Mouse (Mus musculus): ENCODE measurements around the gene Trappc2.

Trappc2 gene

DNA sequence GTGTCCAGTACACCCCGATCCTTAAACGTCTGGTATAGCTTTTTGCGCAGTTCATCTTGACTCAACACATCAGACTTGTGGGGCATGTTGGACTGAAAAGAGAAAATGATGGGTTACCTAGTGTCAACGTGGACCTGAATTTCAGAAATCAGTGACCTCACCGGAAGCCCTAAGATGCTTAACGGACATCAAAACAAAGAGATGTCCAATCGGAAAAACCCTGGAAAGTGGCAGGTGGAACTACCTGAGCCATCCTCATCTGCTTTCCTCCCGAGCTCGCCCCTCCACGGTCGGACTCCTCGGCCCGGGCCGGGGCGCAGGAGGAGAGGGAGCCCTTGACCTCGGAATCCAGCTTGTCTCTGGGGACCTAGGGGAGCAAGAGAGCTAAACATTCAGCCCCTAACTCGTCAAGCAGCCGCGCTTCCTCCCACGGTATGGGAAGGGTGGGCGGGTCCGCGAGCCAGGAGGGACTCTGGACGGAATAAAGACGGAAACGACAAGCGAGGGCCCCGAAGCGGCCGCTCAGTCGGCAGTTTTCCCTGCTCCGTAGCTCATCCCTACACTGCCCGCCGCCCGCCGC, at the start of gene Trappc2:
Trappc2 (plus strand) TSS at position 539 of the 580 bp plus-strand sequence.
- peak in 1 of 2 experiments; percentile 22 for DNase-seq (ENCODE audit: low spot score in 2 of 2)

DNA sequence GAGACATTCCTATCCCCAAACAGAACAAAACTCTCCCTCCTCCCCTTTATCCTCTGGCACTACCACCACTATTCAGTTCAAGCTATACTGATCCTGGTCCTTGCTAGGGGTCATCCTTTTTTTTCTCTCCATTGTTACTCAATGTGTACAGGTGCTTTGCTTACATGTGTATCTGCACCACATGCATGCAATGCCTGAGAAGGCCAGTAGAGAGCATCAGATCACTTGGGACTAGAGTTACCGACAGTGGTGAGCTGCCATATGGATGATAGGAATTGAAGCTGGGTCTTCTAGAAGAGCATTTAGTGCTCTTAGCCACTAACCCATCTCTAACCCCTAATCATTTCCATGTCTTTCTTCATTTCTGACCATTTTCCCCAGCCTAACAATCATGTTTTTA, 46.6 kb upstream of the Trappc2 start:
- DNase-seq (ENCODE audit: low spot score in 2 of 2): peak in 1 of 2 experiments; percentile 3

DNA sequence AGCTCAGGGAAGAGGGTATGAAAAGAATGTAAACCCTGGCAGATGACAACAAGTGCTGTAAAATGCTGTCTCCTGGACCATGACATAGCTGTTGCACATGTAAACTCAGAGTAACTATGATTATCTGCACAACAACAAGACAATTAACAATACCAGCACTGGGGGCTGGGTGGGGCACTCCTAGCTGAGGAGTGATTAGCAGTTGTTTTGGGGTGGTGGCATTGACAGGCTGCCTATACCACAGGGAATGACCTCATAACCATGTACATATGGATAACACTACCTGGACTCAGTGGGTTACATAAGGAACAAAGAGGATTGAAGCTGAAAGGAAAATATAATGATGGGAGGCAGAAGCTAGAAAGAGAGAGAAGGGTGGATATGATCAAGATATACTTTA, 32.5 kb upstream of the Trappc2 start:
- no peak for DNase-seq (ENCODE audit: low spot score in 2 of 2)

DNA sequence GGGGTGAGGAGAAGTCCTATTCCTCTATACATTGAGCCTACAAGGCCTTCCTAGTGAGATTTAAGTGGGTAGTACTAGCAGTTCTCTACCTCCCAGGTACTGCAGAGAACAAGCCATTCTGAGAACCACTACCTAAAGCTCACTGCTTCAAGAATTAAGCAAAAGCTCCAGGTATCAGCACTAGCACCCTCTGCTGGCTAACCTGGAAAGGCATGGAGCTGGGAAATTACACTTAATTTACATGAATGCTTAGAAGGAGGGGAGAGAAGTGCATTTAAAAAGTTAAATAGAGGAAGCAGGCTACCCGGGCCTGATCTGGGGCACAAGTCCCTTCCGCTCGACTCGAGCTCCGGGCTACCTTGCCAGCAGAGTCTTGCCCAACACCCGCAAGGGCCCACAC, 24.2 kb upstream of the Trappc2 start:
- peak in 1 of 2 experiments; percentile 18 for DNase-seq (ENCODE audit: low spot score in 2 of 2)

DNA sequence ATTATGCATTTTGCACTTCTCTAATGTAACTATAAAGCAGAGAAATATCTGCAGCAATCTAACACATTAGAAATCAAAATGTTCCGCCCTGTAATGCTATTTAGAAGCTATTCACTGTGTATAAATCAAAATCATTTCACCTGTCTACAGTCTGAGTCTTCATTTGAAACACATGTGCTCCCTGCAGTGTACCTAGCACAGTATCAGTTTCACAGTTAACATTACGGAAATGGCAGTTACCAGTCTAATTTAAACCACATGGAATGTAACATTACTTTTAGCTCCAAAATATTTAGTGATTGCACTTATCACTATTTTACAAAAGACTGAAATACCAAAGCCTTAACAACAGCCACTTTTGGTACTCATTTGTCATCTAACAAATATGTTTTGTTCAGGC, 5.6 kb upstream of the Trappc2 start:
- no peak for DNase-seq (ENCODE audit: low spot score in 2 of 2)

DNA sequence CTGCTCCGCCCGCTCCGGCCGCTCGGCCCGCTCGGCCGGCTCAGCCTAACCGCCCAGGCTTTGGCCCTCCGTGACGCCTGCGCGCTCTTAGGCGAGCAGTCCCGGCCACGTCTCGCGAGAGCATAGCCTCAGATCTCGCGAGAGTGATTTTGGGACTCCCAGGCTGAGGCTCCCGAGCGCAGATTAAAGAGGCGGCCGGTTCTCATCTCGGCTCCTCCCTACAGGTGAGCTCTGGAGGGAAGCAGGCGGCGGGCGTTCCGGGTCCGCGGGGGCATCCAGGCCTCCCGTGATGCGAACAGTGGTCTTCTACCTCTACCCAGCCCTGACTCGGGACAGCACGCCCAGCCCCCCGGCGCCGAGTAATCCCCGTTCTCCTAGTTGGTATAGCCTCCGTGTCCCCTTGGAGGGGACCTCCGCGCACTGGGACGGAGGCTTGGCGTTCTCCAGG, 266 bp downstream of the Trappc2 start, which contains the start of gene Ofd1:
Ofd1 (minus strand) TSS at position 89 of the 448 bp plus-strand sequence.
- peak; percentile 81 to 82 for DNase-seq (ENCODE audit: low spot score in 2 of 2)

DNA sequence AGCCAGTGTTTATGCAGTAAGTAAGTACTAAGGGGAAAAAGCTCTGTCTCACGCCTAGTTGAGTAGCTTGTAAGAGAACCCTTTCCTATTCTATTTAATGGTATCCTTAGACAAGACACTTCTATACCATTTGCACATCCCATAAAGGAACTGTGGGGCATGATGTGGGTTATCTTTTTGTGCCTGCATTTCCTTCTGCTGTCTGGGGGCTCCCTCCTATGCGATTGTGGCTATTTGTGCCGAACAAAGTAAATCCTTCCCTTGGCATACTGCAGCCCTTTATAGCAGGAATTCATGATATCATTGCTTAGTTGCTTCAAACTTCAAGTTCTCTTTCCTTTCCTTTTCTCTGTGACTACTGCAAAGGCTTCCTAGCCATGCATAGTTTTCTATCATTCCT, 4.2 kb downstream of the Trappc2 start:
- no peak for DNase-seq (ENCODE audit: low spot score in 2 of 2)

DNA sequence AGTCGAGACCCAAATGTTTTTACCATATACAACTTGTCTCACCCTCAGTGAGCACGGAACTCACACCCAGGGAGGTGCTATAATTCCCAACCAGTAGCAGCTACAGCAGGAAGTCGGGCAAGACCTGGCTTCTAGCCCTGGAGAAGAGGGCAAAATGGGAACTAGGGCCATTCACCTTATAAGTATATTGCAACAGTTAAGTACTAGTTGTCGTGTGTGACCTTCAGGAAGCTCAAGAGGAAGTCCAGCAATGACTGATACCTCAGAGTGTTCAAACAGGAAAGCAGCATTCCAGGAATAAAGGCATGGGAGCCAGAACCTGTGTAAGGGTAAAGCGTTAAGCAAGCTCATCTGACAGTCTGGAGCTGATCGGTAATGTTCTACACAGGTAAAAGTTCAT, 13.2 kb downstream of the Trappc2 start:
- no peak for DNase-seq (ENCODE audit: low spot score in 2 of 2)

DNA sequence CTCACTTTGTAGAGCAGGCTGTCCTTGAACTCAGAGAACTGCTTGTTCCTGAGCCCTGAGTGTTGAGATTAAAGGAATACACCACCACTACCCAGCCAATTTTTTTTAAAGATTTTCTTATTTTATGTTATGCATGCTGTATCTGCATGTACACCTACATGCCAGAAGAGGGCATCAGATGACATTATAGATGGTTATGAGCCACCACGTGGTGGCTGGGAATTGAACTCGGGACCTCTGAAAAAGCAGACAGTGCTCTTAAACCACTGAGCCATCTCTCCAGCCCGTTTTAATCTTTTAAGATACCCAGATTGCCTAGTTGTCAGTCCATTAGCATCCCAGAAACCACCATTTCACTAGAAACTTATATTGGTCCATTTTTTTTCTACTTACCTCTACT, 14.0 kb downstream of the Trappc2 start:
- no peak for DNase-seq (ENCODE audit: low spot score in 2 of 2)

DNA sequence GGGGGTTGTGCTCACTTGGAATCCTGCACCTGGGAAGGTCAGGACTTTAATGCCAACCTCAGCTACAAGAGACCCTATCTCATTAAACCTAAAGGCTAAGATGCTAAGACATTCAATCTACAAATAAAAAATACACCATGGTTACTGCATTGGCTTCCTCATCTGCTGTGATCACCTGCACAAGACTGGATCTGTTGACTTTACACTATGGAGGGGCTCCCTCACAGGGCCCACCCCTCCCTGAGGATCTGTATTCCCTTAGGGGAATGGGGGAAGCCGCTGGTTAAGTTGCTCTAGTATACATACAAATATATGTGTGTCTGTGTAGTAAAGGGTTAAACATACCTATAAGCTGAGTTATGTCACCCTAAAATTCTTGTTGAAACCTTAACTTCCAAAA, 15.2 kb downstream of the Trappc2 start:
- DNase-seq (ENCODE audit: low spot score in 2 of 2): no peak

DNA sequence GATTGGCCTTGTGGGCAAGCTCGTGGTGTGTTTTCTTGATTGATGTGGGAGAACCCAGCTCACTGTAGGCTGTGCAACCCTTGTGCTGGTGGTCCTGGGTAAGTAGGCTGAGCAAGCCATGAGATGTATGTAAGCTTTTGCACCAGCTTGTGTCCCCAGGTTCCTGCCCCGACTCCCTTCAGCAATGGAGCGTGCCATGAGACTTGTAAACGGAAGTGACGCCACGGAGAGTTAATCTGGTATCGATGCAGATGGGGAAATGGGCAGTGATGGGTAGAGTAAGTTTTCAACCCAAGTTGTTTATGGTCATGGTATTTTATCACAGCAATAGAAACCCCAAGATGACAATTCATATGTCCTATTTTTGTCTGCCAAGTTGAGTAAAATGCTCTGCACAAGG, 27.9 kb downstream of the Trappc2 start:
- no peak for DNase-seq (ENCODE audit: low spot score in 2 of 2)

DNA sequence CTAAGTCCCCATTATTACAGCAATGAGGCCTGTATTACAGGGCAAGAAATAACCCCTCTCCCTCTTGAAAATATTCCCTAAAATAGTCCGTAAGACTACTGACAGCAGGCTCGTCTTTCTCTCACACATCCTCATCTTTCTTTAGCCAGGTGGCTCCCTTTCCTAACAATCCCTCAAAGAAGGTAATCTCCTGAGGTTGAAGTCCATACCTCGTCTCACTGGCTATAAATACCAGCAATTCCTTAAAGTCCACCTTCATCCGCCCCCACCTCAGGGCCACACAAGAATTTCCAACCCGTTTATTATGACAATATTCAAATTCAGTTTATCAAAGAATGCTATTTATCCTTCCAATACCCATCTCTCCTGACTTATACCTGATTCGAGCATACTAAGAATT, 32.2 kb downstream of the Trappc2 start:
- no peak for DNase-seq (ENCODE audit: low spot score in 2 of 2)

DNA sequence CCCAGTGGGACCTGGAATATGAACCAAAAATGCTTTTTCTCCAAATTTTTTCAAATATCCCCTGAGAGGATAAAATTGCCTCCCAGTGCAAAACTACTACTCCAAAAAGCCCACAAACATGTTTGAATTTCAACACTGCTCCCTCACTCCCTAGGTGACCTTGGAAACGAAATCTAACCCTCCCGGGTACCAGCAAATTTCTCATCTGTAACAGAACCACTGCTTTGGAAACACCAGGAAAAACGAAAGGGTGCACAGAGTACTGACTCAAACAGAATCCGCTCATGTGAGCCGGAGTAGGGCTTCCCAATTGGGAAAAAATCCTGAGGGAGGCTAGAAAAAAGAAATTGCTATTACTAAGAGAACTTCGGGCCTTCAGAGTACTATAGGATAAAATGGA, 37.0 kb downstream of the Trappc2 start:
- no peak for DNase-seq (ENCODE audit: low spot score in 2 of 2)

DNA sequence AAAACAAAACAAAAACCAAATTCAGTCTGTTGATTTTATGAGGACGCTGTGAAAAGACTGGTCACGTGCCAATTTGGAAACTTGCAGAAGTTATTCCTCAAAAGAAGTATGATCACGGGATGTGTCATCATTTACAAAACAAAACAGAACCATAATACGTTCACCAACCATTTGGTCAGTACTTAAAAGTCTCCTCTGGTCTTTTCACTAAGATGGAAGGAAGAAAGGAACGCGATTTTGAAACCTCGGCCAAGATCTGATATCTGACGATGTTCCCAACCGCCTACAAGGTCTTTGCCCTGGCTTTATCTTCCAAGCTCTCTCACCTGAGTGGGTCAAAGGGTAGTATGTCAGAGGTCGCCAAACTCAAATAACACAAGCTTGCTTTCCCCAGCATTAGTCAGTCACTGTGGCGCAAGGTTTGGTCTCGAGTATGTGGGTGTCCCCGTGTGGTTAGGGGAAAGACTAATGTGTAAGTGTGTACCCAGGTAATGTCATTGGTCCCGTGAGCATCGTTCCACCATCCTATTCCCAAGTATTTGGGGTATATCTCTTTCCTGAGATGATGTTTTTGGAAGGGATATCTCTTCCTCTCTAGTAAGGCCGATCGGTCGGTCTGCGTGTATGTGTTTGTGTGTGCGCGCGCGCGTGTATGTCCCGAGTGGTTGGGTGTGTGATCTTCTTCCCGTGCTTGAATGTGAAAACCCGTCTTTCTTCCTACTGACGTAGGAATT, 38.4 kb downstream of the Trappc2 start:
- peak; percentile 6 to 8 for DNase-seq (ENCODE audit: low spot score in 2 of 2)

DNA sequence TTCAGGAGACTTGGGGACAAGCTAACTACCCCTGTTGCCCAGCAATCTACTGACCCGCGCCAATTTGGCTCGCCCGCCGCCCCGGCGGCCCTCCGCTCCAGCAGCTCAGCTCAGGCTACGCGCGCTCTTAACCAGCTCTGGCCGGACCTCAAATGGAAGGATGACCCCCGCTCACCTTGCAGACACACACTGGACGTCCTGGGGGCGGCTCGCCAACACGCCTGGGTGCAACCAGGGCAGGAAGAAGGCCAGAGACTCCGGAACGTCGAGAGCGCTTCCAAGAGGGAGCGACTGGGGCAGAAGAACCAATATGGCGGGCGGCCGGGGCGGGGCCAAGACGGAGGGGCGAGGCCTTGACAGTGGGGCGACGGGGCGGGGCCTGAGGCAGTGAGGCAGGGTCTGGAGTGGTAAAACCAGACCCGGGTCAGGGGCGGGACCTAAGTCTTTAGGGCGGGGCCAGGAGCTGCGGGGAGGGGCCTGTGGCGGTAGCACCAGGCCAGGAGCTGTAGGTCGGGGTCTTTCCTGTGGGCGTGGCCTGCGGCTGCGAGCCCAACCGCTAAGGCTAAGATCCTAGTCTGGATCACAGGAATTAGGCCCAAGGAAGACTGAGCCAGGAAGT, 39.1 kb downstream of the Trappc2 start, which contains the start of gene Rab9:
Rab9 (minus strand) TSS at position 503 of the 619 bp plus-strand sequence.
- DNase-seq (ENCODE audit: low spot score in 2 of 2): peak; percentile 90 to 93

DNA sequence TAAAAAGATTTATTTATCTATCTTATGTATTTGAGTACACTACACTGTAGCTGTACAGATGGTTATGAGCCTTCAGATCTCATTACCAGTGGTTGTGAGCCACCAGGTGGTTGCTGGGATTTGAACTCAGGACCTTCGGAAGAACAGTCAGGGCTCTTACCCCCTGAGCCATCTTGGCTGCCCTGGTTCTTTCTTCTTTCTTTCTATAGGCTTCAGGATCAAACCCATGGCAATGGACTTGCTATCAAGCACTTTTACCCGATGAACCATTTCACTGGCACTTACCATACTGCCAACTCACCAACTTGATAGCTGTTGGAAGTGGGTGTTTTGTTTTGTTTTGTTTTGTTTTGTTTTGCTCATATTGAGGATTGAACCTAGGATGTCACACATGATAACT, 54.7 kb downstream of the Trappc2 start:
- DNase-seq (ENCODE audit: low spot score in 2 of 2): no peak

DNA sequence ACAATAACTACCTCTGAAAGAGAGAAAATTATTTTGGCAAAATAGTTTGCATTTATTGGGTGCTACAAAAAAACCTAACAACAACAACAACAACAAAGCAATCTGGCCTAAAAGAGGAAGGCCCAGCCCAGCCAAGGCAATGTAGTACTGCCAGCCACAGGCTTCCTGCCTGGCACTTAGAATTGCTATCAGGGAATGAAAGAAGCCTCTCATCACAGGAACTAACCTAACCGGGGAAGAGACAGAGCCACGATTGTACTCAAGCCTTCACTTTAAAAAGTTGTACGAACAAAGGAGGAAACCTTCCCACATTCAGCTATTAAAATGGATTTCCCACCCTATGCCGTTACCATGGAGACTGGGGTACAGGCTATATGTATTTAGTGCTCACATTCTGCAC, 57.4 kb downstream of the Trappc2 start:
- DNase-seq (ENCODE audit: low spot score in 2 of 2): no peak

DNA sequence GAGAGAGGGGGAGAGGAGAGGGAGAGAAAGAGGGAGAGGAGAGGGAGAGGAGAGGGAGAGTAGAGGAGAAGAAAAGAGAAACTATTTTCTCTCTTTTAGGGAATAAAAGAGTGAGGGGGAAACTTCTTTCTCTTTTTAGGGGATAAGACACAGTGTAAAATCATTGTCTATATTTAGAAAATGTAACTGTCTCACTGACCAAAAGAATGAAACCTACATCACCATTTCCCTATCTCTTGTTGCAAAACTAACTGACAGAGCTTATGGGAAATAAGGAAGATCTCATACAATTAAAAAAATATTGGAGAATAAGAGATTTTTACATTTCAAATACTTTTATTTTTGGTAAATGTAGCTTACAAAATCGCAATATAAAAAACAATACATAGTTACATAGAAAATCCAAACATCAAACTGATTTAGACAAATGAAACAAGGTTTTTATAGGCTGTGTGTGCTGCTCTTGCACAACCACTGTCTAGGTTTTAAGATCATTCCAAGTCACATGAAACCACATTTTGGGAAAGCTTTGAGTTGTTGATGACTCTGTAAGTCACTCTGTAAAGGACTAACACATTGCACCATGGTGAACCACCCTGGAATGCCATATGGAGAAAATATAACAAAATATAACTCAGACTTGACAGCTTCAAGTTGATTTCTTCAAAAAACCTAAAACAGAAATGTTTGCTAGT, 59.3 kb downstream of the Trappc2 start:
- no peak for DNase-seq (ENCODE audit: low spot score in 2 of 2)
